Mouse (Mus musculus): ENCODE measurements around the gene Ccdc114.

- no peak for TF ChIP-seq CTCF (IDR thresholded peaks at IDR 0.05; ENCODE audit: low read depth, low read length)
- no peak for TF ChIP-seq POLR2A (IDR thresholded peaks at IDR 0.05; ENCODE audit: insufficient read depth, low read length)
- TF ChIP-seq EP300 (IDR thresholded peaks at IDR 0.05; ENCODE audit: insufficient read depth, low read depth, low read length), result no peak
Measured at GRCm38 (mm10) chr7:45906622-45907021, 17.2 kb upstream of the Ccdc114 start.

Data from ES-Bruce4 (cell line).